Mouse (Mus musculus) yolk sac, embryonic 10.5 days (tissue): ENCODE data around the gene 4930480E11Rik.
"Not testable (repeated sequence)": the region's sequence is repeated elsewhere in the genome, so short reads cannot be mapped to it uniquely, and the experiment has no call there.

Experiments
- DNase-seq: peaks from one replicate; pipeline ENCODE4 v3.0.0-alpha.2; 2017; ENCODE audit warnings: low spot score

Gene 4930480E11Rik

DNA sequence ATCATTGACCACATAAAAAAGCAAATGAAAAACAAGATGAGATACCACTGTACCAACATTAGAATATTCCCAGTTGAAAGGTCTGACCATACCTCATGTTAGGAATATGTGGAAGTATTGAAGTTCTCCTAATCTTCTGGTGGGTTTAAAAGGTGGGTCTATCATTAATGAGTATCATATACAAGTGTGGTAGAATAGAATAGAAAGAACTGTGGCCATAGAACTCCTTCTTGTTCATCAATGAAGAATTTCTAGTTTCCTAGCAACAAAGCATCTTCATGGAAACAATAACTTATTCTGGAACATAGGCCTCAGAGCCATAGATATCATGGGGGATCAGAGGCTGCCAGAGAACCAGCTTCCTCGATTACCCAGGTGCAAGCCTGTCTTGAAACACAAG is at the start of gene 4930480E11Rik:
Gene 4930480E11Rik (plus strand): TSS at position 301 of the 400 bp plus-strand sequence.
- DNase-seq, result no peak

DNA sequence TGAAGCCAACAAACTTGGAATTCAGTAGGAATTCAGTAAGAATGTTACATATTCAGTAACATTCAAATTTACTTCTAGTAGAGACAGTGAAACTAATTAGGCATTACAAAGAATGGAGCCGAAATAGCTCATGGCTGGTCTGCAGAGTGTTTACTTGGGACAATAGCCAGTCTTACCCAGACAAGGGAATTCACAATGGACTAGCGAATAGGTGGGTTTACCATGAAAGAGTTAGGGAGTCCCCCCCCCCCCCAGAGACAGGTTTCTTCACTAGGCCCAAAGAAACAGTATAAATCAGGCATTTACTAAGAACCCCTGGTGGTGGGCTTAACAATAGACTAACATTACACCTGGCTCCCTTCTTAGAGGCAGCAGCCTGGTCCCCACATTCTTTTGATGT is 33.9 kb downstream of the 4930480E11Rik start:
- DNase-seq, result not testable (repeated sequence)
